18 mouse cellular contexts compared by ENCODE assay signal in genomic region chr3:52775875-52776274, GRCm38 (mm10).
"Had no signal": no experiment of that assay in that cellular context is flagged by ENCODE, and none has a peak within 500 bp of the region (broad histone marks: within the 10 kb centered on the region; RNA-seq: fewer than 3 reads in every experiment).

No protein-coding gene starts in this region.

- H3K9ac ChIP-seq: lung, embryonic 14.5 days; midbrain, embryonic 13.5 days; midbrain, embryonic 15.5 days; neural tube, embryonic 13.5 days; neural tube, embryonic 15.5 days; stomach, embryonic 15.5 days had no signal

- H3K4me2 ChIP-seq: lung, embryonic 14.5 days; midbrain, embryonic 13.5 days; midbrain, embryonic 15.5 days; neural tube, embryonic 13.5 days; neural tube, embryonic 15.5 days; stomach, embryonic 15.5 days had no signal

- H3K27me3 ChIP-seq: midbrain, embryonic 13.5 days; midbrain, embryonic 15.5 days; neural tube, embryonic 13.5 days; neural tube, embryonic 15.5 days; stomach, embryonic 15.5 days had no signal

- H3K4me1 ChIP-seq: midbrain, embryonic 10.5 days; midbrain, embryonic 13.5 days; midbrain, embryonic 15.5 days; neural tube, embryonic 13.5 days; neural tube, embryonic 15.5 days; stomach, embryonic 15.5 days had no signal

- H3K9me3 ChIP-seq: midbrain, embryonic 10.5 days; midbrain, embryonic 13.5 days; midbrain, embryonic 15.5 days; neural tube, embryonic 13.5 days; neural tube, embryonic 15.5 days; stomach, embryonic 15.5 days had no signal

- ATAC-seq: midbrain, embryonic 13.5 days; midbrain, embryonic 15.5 days had no signal

- H3K36me3 ChIP-seq: midbrain, embryonic 10.5 days; midbrain, embryonic 13.5 days; midbrain, embryonic 15.5 days; neural tube, embryonic 13.5 days; neural tube, embryonic 15.5 days; stomach, embryonic 15.5 days had no signal

- H3K4me3 ChIP-seq: midbrain, embryonic 10.5 days; midbrain, embryonic 13.5 days; midbrain, embryonic 15.5 days; myocyte; neural tube, embryonic 13.5 days; neural tube, embryonic 15.5 days; stomach, embryonic 15.5 days had no signal

- DNase-seq: lung, adult 18-20 months; lung, embryonic 14.5 days; lung, postnatal 10 days; lung, postnatal 4 days; right cerebral cortex, adult 18-20 months; right cerebral cortex, postnatal 25 days; right cerebral cortex, postnatal 4 days; spleen, adult 18-20 months; thymus, adult 18-20 months; thymus, postnatal 14 days; thymus, postnatal 36 days had no signal

- H3K27ac ChIP-seq: midbrain, embryonic 10.5 days; midbrain, embryonic 13.5 days; midbrain, embryonic 15.5 days; neural tube, embryonic 13.5 days; neural tube, embryonic 15.5 days; stomach, embryonic 15.5 days had no signal
